Mouse (Mus musculus): ENCODE measurements around the gene Phb2. TPM values are rescaled to one million over a fixed set of nuclear protein-coding genes. Genes with fewer than 3 reads are reported as not detected.
A peak's percentile ranks its signal among the peaks of the same experiment; 100 is the strongest.
"Not testable (repeated sequence)": the region's sequence is repeated elsewhere in the genome, so short reads cannot be mapped to it uniquely, and the experiment has no call there.

Gene Phb2
- polyA plus RNA-seq, 1 experiment from 2014 or later, result 286 TPM

DNA sequence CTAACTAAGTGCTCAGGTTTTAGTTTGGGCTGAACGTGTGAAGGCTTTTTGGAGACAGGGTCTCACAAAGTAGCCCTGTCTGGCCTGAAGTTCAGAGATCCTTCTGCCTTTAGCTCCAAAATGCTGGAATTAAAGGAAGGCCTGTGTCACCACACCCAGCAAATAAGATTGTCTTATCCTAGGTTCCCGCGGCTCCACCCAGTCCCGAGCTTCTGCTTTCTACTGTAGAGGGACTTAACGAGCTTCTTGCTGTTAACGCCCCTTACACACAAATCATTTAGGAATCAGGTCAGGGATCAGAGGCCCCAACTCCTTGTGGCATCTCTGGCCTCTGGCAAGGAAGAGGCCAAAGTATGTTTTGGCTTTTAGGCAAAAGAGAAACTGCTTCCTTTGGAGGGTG lies 40.0 kb upstream of the Phb2 start:
- no peak overlapping the region for H3K4me2 ChIP-seq (ENCODE audit: low read depth, low read length)
- 0 out of 2 replicates have a peak, but pooled peaks cover 4% of the 10 kb centered on the region for H3K36me3 ChIP-seq (ENCODE audit: control insufficient read depth, insufficient read depth, low read length)
- ATAC-seq (ENCODE audit: low read depth) (no peak), DNase-seq (ENCODE audit: low spot score) (no peak)
- H3K27ac ChIP-seq (replicated peaks; ENCODE audit: low read depth, low read length), result no peak overlapping the region
- H3K9me3 ChIP-seq (ENCODE audit: control insufficient read depth, low read length), result no peaks in the 10 kb centered on the region
- 52% methylated on average over 6 of the region's 6 CpGs for WGBS
- no peak overlapping the region for H3K4me3 ChIP-seq (ENCODE audit: low read depth, low read length)
- H3K27me3 ChIP-seq (replicated peaks; ENCODE audit: control insufficient read depth, insufficient read depth, low read length), result no peaks in the 10 kb centered on the region
- no peak overlapping the region; the same call in 1 of the 2 replicates for H3K9ac ChIP-seq (ENCODE audit: low read depth, low read length)
- peaks cover 5% of the 10 kb centered on the region; the same call in 1 of the 2 replicates for H3K4me1 ChIP-seq (ENCODE audit: control insufficient read depth, insufficient read depth, low read length)

DNA sequence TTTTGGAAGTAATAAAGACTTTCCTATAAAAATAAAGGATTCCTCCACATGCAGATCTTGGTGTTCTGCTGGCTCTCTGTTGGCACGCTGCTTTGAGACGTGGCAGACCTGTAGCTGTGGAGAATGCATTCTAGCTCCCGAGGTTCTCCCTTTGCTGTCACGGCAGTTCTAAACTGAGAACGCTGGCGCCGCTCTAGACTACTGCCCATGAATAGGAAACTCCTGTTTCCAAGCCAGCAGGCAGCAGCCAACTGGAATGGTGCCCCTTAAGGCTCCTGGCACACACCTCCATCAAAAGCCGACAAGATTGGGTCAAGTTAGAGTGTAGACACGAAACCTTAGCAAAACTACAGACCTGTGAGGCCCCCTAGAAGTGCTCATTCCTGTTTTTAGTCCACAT lies 38.5 kb upstream of the Phb2 start:
- peaks cover 5% of the 10 kb centered on the region; the same call in 1 of the 2 replicates for H3K4me1 ChIP-seq (ENCODE audit: control insufficient read depth, insufficient read depth, low read length)
- no peak for DNase-seq (ENCODE audit: low spot score)
- no peak overlapping the region; the same call in 1 of the 2 replicates for H3K27ac ChIP-seq (replicated peaks; ENCODE audit: low read depth, low read length)
- H3K4me3 ChIP-seq (ENCODE audit: low read depth, low read length), result no peak overlapping the region
- H3K4me2 ChIP-seq (ENCODE audit: low read depth, low read length), result no peak overlapping the region
- ATAC-seq (ENCODE audit: low read depth), result no peak
- H3K9me3 ChIP-seq (ENCODE audit: control insufficient read depth, low read length), result no peaks in the 10 kb centered on the region
- H3K36me3 ChIP-seq (ENCODE audit: control insufficient read depth, insufficient read depth, low read length), result 0 out of 2 replicates have a peak, but pooled peaks cover 4% of the 10 kb centered on the region
- H3K9ac ChIP-seq (ENCODE audit: low read depth, low read length), result no peak overlapping the region
- H3K27me3 ChIP-seq (replicated peaks; ENCODE audit: control insufficient read depth, insufficient read depth, low read length), result no peaks in the 10 kb centered on the region
- 82% methylated on average over 9 of the region's 9 CpGs for WGBS

DNA sequence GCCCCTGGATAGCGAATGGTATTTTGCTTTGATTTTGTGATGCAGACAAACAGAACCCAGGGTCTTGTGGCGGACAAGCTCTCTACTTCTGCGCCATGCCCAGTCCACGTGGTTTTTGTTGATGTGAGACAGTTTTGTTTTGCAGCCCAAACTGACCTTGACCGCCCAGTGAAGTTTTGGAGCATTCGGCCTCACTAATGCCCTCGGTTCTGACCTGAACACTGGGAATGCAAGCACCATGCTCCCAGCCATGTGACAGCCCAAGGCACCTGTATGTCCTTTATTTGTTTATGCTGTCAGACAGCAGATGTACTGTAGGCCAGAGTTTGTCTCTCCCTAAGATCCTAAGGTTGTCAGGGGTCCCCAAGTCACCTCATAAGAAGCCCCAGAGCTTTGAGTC lies 37.5 kb upstream of the Phb2 start:
- WGBS, result 92% methylated on average over 7 of the region's 7 CpGs
- Histone ChIP-seq H3K4me3 (ENCODE audit: low read depth, low read length) (no peak overlapping the region), H3K36me3 (ENCODE audit: control insufficient read depth, insufficient read depth, low read length) (0 out of 2 replicates have a peak, but pooled peaks cover 4% of the 10 kb centered on the region), H3K9ac (ENCODE audit: low read depth, low read length) (no peak overlapping the region), H3K27ac (replicated peaks; ENCODE audit: low read depth, low read length) (no peak overlapping the region), H3K4me1 (ENCODE audit: control insufficient read depth, insufficient read depth, low read length) (peaks cover 5% of the 10 kb centered on the region; the same call in 1 of the 2 replicates), H3K4me2 (ENCODE audit: low read depth, low read length) (no peak overlapping the region), H3K27me3 (replicated peaks; ENCODE audit: control insufficient read depth, insufficient read depth, low read length) (no peaks in the 10 kb centered on the region), H3K9me3 (ENCODE audit: control insufficient read depth, low read length) (no peaks in the 10 kb centered on the region)
- DNase-seq (ENCODE audit: low spot score), result no peak
- ATAC-seq (ENCODE audit: low read depth), result no peak

DNA sequence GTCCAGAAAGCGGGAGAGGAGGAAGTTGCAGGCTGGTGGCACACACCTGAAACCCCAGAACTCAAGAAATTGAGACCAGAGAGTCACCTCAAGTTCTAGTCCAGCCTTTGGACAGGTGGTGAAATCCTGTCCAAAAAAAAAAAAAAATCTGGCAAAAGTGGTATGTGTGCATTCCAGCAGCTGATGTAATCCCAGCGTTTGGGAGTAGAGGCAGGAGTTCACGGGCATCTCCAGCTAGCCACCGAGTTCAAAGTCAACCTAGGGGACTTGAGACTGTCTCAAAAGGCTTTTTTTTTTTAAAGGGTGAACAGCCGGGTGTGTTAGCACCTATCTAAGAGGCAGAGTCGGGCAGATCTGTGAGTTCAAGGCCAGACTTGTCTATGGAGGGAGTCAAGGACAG lies 36.0 kb upstream of the Phb2 start:
- ATAC-seq (ENCODE audit: low read depth) (no peak), DNase-seq (ENCODE audit: low spot score) (no peak)
- WGBS, result 79% methylated on average over 6 of the region's 6 CpGs
- Histone ChIP-seq H3K27ac (replicated peaks; ENCODE audit: low read depth, low read length) (no peak overlapping the region), H3K27me3 (replicated peaks; ENCODE audit: control insufficient read depth, insufficient read depth, low read length) (no peaks in the 10 kb centered on the region), H3K4me3 (ENCODE audit: low read depth, low read length) (no peak overlapping the region), H3K36me3 (ENCODE audit: control insufficient read depth, insufficient read depth, low read length) (0 out of 2 replicates have a peak, but pooled peaks cover 4% of the 10 kb centered on the region), H3K4me2 (ENCODE audit: low read depth, low read length) (no peak overlapping the region), H3K9me3 (ENCODE audit: control insufficient read depth, low read length) (no peaks in the 10 kb centered on the region), H3K4me1 (ENCODE audit: control insufficient read depth, insufficient read depth, low read length) (peaks cover 5% of the 10 kb centered on the region; the same call in 1 of the 2 replicates), H3K9ac (ENCODE audit: low read depth, low read length) (no peak overlapping the region)

DNA sequence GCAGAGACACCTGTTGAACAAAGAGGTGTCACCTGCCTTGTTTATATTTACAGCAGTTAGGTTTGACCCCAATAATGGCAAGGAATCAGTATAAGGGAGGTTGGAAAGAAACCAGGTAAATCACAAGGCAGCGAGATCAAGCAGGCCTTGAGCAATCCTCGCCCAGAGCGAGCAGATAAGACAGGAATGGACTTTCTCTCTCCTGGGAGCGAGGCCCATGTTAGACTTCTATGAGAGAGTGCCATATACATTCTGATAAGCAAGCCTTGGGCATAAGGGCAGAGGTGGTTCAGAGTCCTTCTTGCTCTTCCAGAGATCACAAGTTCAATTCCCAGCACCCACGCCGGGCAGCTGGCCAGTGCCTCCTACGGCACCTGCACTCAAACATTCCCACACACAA lies 33.4 kb upstream of the Phb2 start:
- Histone ChIP-seq H3K9ac (ENCODE audit: low read depth, low read length) (no peak overlapping the region), H3K27ac (replicated peaks; ENCODE audit: low read depth, low read length) (no peak overlapping the region), H3K9me3 (ENCODE audit: control insufficient read depth, low read length) (no peaks in the 10 kb centered on the region), H3K27me3 (replicated peaks; ENCODE audit: control insufficient read depth, insufficient read depth, low read length) (no peaks in the 10 kb centered on the region), H3K36me3 (ENCODE audit: control insufficient read depth, insufficient read depth, low read length) (0 out of 2 replicates have a peak, but pooled peaks cover 4% of the 10 kb centered on the region), H3K4me1 (ENCODE audit: control insufficient read depth, insufficient read depth, low read length) (no peaks in the 10 kb centered on the region), H3K4me2 (ENCODE audit: low read depth, low read length) (no peak overlapping the region), H3K4me3 (ENCODE audit: low read depth, low read length) (no peak overlapping the region)
- DNase-seq (ENCODE audit: low spot score) (no peak), ATAC-seq (ENCODE audit: low read depth) (no peak)
- 94% methylated on average over 7 of the region's 7 CpGs for WGBS

DNA sequence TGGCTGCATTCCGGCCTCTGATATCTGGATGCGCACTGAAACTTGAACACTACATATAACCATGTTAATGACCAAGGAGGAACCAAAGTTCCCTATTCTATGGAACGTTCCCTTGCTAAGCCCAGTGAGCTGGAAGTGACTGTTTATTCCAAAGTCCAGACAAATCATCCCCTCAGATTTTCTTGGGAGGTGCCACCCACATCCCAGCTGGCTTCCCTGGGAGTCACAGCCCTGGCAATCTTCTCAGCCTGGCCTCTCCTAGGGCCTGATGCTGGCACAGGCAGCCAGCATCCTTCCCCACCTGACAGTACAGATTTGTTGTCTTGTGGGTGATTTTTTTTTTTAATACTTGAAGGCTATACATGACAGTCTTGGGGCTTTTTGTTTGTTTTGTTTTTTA lies 32.6 kb upstream of the Phb2 start:
- Histone ChIP-seq H3K27me3 (replicated peaks; ENCODE audit: control insufficient read depth, insufficient read depth, low read length) (no peaks in the 10 kb centered on the region), H3K4me1 (ENCODE audit: control insufficient read depth, insufficient read depth, low read length) (no peaks in the 10 kb centered on the region), H3K9me3 (ENCODE audit: control insufficient read depth, low read length) (no peaks in the 10 kb centered on the region), H3K36me3 (ENCODE audit: control insufficient read depth, insufficient read depth, low read length) (0 out of 2 replicates have a peak, but pooled peaks cover under 1% of the 10 kb centered on the region), H3K9ac (ENCODE audit: low read depth, low read length) (no peak overlapping the region), H3K4me3 (ENCODE audit: low read depth, low read length) (no peak overlapping the region), H3K27ac (replicated peaks; ENCODE audit: low read depth, low read length) (no peak overlapping the region), H3K4me2 (ENCODE audit: low read depth, low read length) (no peak overlapping the region)
- 91% methylated on average over 3 of the region's 3 CpGs for WGBS
- DNase-seq (ENCODE audit: low spot score) (no peak), ATAC-seq (ENCODE audit: low read depth) (no peak)

DNA sequence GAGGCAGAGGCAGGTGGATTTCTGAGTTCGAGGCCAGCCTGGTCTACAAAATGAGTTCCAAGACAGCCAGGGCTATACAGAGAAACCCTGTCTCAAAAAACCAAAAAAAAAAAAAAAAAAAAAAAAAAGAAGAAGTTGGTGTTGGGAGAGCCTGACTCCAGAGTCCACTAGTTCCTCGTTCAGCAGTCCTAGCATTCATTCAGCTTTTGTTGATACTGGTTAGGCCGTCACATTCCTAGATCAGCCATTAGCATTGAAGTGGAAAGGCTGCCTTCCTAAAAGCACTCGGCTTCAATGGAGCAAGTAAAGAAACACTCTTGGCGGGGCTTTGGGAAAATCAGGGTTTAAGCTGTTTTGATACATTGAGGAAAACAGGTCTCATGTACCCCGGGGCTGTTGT lies 29.8 kb upstream of the Phb2 start:
- H3K27ac ChIP-seq (replicated peaks; ENCODE audit: low read depth, low read length); H3K36me3 ChIP-seq (ENCODE audit: control insufficient read depth, insufficient read depth, low read length); H3K27me3 ChIP-seq (replicated peaks; ENCODE audit: control insufficient read depth, insufficient read depth, low read length); H3K9me3 ChIP-seq (ENCODE audit: control insufficient read depth, low read length); DNase-seq (ENCODE audit: low spot score); H3K4me1 ChIP-seq (ENCODE audit: control insufficient read depth, insufficient read depth, low read length); ATAC-seq (ENCODE audit: low read depth); H3K4me3 ChIP-seq (ENCODE audit: low read depth, low read length); H3K9ac ChIP-seq (ENCODE audit: low read depth, low read length); H3K4me2 ChIP-seq (ENCODE audit: low read depth, low read length): not testable (repeated sequence)
- WGBS, result 62% methylated on average over 6 of the region's 6 CpGs

DNA sequence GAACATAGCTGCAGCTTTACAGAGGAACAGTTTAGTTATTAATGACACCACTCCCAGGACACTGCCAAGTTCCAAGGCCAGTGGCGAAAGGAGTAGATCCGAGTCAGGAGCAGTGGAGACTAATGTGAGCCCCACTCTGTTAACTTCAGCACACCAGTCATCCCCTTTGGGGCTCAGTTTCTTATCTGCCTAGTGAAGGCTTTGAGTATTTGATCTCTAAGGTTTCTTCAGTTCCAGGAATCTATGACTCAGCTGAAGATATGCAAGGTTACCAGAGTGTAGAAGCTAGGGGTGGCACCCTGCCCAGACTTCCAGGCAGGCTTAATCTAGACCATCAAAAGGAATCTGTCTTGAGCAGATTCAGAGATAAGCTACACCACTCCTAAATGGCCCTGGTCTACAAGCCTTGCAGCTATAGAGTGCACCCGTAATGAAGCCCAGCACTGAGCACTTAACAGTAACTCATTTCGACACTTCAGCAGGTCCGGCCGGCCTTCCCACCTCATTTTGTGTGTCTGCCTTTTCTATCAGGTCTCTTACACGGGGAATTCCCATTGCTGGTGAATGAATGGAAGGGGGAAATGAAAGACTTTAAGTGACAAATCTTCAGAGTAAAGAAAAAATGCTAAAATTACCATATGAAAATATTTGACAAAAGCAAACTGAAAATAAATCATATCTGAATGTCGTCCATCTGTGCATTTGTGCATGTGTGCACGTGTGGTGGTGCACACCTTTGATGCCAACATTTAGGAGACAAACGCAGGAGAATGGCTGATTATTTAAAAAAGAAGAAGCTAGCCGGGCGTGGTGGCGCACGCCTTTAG lies 28.3 kb upstream of the Phb2 start:
- no peak overlapping the region; the same call in 1 of the 2 replicates for H3K27ac ChIP-seq (replicated peaks; ENCODE audit: low read depth, low read length)
- no peak overlapping the region for H3K9ac ChIP-seq (ENCODE audit: low read depth, low read length)

More for the DNA sequence above, 28.3 kb upstream of the Phb2 start:
- H3K9me3 ChIP-seq (ENCODE audit: control insufficient read depth, low read length), result no peaks in the 10 kb centered on the region
- H3K4me3 ChIP-seq (ENCODE audit: low read depth, low read length), result no peak overlapping the region
- no peaks in the 10 kb centered on the region for H3K4me1 ChIP-seq (ENCODE audit: control insufficient read depth, insufficient read depth, low read length)
- WGBS, result 78% methylated on average over 14 of the region's 14 CpGs
- no peak overlapping the region for H3K4me2 ChIP-seq (ENCODE audit: low read depth, low read length)
- DNase-seq (ENCODE audit: low spot score) (peak; percentile 77), ATAC-seq (ENCODE audit: low read depth) (peak; percentile 55)
- no peaks in the 10 kb centered on the region for H3K27me3 ChIP-seq (replicated peaks; ENCODE audit: control insufficient read depth, insufficient read depth, low read length)
- no peaks in the 10 kb centered on the region for H3K36me3 ChIP-seq (ENCODE audit: control insufficient read depth, insufficient read depth, low read length)

Data from embryonic facial prominence, embryonic 14.5 days (tissue).